In genomic region chr4:108117924-108118876, GRCm38 (mm10) we compare ENCODE assay signal across 8 mouse cellular contexts. TPM values are rescaled to one million over a fixed set of nuclear protein-coding genes. Genes with fewer than 3 reads are reported as not detected.
A peak's percentile ranks its signal among the peaks of the same experiment; 100 is the strongest.
DNase-seq lines count a peak whose midpoint lies in the region; ATAC-seq and TF ChIP-seq lines count a peak whose summit lies in the region.

No protein-coding gene starts in this region.

- H3K27ac ChIP-seq in heart, embryonic 13.5 days (replicated peaks): peak overlapping the region; percentile 57
- H3K27ac ChIP-seq in liver, embryonic 12.5 days: peak overlapping the region; percentile 66; the same call in 1 of the 2 replicates
- H3K27ac ChIP-seq in stomach, embryonic 15.5 days: peak overlapping the region; percentile 67; the same call in 1 of the 2 replicates

- peak overlapping the region; percentile 73 for H3K4me2 ChIP-seq in heart, embryonic 13.5 days
- H3K4me2 ChIP-seq in liver, embryonic 12.5 days: peak overlapping the region; percentile 81
- H3K4me2 ChIP-seq in stomach, embryonic 15.5 days: peak overlapping the region; percentile 74

- no peaks in the 10 kb centered on the region for H3K79me3 ChIP-seq in C2C12 (ENCODE audit: low read depth)

- peak overlapping the region; percentile 84 for H3K9ac ChIP-seq in heart, embryonic 13.5 days
- peak overlapping the region; percentile 71 for H3K9ac ChIP-seq in liver, embryonic 12.5 days
- H3K9ac ChIP-seq in stomach, embryonic 15.5 days: no peak overlapping the region; the same call in 1 of the 2 replicates

- TF ChIP-seq POLR2A in brain, embryonic 14.5 days (IDR thresholded peaks at IDR 0.05; ENCODE audit: borderline replicate concordance, extremely low read depth, insufficient read depth, insufficient read length, poor library complexity, severe bottlenecking): 0 out of 2 replicates have a peak, but pooled peaks have one; percentile 24

- H3K79me2 ChIP-seq in C2C12 (ENCODE audit: control insufficient read depth, insufficient read depth): no peaks in the 10 kb centered on the region

- TF ChIP-seq CTCF in C2C12 (IDR thresholded peaks at IDR 0.05; ENCODE audit: control insufficient read depth, insufficient read depth, insufficient read length): no peak
- no peak for TF ChIP-seq CTCF in brain, embryonic 14.5 days (IDR thresholded peaks at IDR 0.05; ENCODE audit: borderline replicate concordance, extremely low read depth, insufficient read depth, insufficient read length)

- no peaks in the 10 kb centered on the region for H3K9me3 ChIP-seq in erythroblast, embryonic 14.5 days (ENCODE audit: control insufficient read depth, low read length)
- H3K9me3 ChIP-seq in heart, embryonic 13.5 days: no peaks in the 10 kb centered on the region
- no peaks in the 10 kb centered on the region for H3K9me3 ChIP-seq in liver, embryonic 12.5 days (replicated peaks)
- no peaks in the 10 kb centered on the region for H3K9me3 ChIP-seq in stomach, embryonic 15.5 days

- H3ac ChIP-seq in C2C12 (ENCODE audit: control insufficient read depth, insufficient read length, low read depth): peak overlapping the region; percentile 76

- WGBS in heart, embryonic 13.5 days: 12% methylated on average over 45 of the region's 45 CpGs
- 9% methylated on average over 43 of the region's 45 CpGs for WGBS in liver, embryonic 12.5 days (ENCODE audit: insufficient replicate concordance)
- WGBS in stomach, embryonic 15.5 days: 13% methylated on average over 45 of the region's 45 CpGs

- H3K27me3 ChIP-seq in C2C12 (ENCODE audit: control insufficient read depth, insufficient read depth, insufficient read length): no peaks in the 10 kb centered on the region
- no peaks in the 10 kb centered on the region for H3K27me3 ChIP-seq in erythroblast, embryonic 14.5 days (ENCODE audit: control insufficient read depth)
- no peaks in the 10 kb centered on the region for H3K27me3 ChIP-seq in heart, embryonic 13.5 days (replicated peaks)
- no peaks in the 10 kb centered on the region for H3K27me3 ChIP-seq in liver, embryonic 12.5 days (replicated peaks)
- H3K27me3 ChIP-seq in stomach, embryonic 15.5 days (replicated peaks): no peaks in the 10 kb centered on the region

- peak; percentile 94 for DNase-seq in brain, embryonic 14.5 days (ENCODE audit: low read depth)
- peak; percentile 96 for DNase-seq in kidney, postnatal 10 days
- DNase-seq in natural killer cell, adult 2 months (ENCODE audit: low spot score in 2 of 2): peak; percentile 77 to 85

- peaks cover 14% of the 10 kb centered on the region for H3K4me1 ChIP-seq in erythroblast, embryonic 14.5 days (ENCODE audit: control insufficient read depth)
- H3K4me1 ChIP-seq in heart, embryonic 13.5 days: no peaks in the 10 kb centered on the region
- H3K4me1 ChIP-seq in liver, embryonic 12.5 days: peaks cover 7% of the 10 kb centered on the region; the same call in 1 of the 2 replicates
- no peaks in the 10 kb centered on the region for H3K4me1 ChIP-seq in stomach, embryonic 15.5 days

- ATAC-seq in heart, embryonic 13.5 days (ENCODE audit: extremely low read depth, insufficient number of reproducible peaks, low FRiP score, low TSS enrichment): peak; percentile 76
- ATAC-seq in liver, embryonic 12.5 days: peak; percentile 92
- ATAC-seq in stomach, embryonic 15.5 days (ENCODE audit: insufficient read depth, low FRiP score, low read depth): peak; percentile 91

- H3K36me3 ChIP-seq in C2C12 (ENCODE audit: control insufficient read depth, insufficient read depth): no peaks in the 10 kb centered on the region
- no peaks in the 10 kb centered on the region for H3K36me3 ChIP-seq in erythroblast, embryonic 14.5 days (ENCODE audit: control insufficient read depth)
- no peaks in the 10 kb centered on the region for H3K36me3 ChIP-seq in heart, embryonic 13.5 days
- no peaks in the 10 kb centered on the region for H3K36me3 ChIP-seq in liver, embryonic 12.5 days
- H3K36me3 ChIP-seq in stomach, embryonic 15.5 days: no peaks in the 10 kb centered on the region

- H3K4me3 ChIP-seq in C2C12 (ENCODE audit: insufficient read depth, poor library complexity, severe bottlenecking): peak overlapping the region; percentile 42
- H3K4me3 ChIP-seq in erythroblast, embryonic 14.5 days (replicated peaks): peak overlapping the region; percentile 67
- H3K4me3 ChIP-seq in heart, embryonic 13.5 days: peak overlapping the region; percentile 63
- peak overlapping the region; percentile 74 for H3K4me3 ChIP-seq in liver, embryonic 12.5 days
- peak overlapping the region; percentile 65 for H3K4me3 ChIP-seq in stomach, embryonic 15.5 days (replicated peaks)

TF ChIP-seq in C2C12, 6 proteins besides CTCF, POLR2A, EP300 and RAD21:
- TF ChIP-seq MAX (IDR thresholded peaks at IDR 0.05): no peak
- no peak for TF ChIP-seq MYOG (IDR thresholded peaks at IDR 0.05; ENCODE audit: control insufficient read depth, extremely low read depth, insufficient read length)
- TF ChIP-seq CEBPB (IDR thresholded peaks at IDR 0.05; ENCODE audit: low read depth): no peak
- no peak for TF ChIP-seq USF1 (IDR thresholded peaks at IDR 0.05; ENCODE audit: low read depth)
- TF ChIP-seq FOSL1 (IDR thresholded peaks at IDR 0.05; ENCODE audit: insufficient read depth, low read length, poor library complexity, severe bottlenecking): no peak
TF ChIP-seq in C2C12: peak in this region for 0.

RNA-seq across cellular contexts. Expression of gene Podn, which starts 22.0 kb away (rescaled TPM):
- polyA plus RNA-seq in C2C12 (2012; fragmentation: generic; extraction: Trizol): 0.02 TPM
- 2.2 and 2.8 TPM in 2 replicates for polyA plus RNA-seq in brain, embryonic 14.5 days (2012; rRNA removed)
- polyA plus RNA-seq in erythroblast, embryonic 14.5 days (2012): 0.22 and 0.23 TPM in 2 replicates
- 0.05 and 0.29 TPM in 2 replicates for polyA plus RNA-seq in heart, embryonic 13.5 days (2015; fragmentation: Nextera tagmentation; extraction: Ambion mirVana)
- polyA plus RNA-seq in liver, embryonic 12.5 days (2016; fragmentation: Nextera tagmentation; extraction: Ambion mirVana): 0.10 and 0.23 TPM in 2 replicates
- polyA plus RNA-seq in stomach, embryonic 15.5 days (2015; fragmentation: Nextera tagmentation; extraction: Ambion mirVana): 0.90 and 1.1 TPM in 2 replicates

RNA-seq across cellular contexts. Expression of gene Scp2, which starts 26.6 kb away (rescaled TPM):
- polyA plus RNA-seq in C2C12 (2012; fragmentation: generic; extraction: Trizol): 76.9 TPM
- polyA plus RNA-seq in brain, embryonic 14.5 days (2012; rRNA removed): 115 and 124 TPM in 2 replicates
- 3.0 and 3.9 TPM in 2 replicates for polyA plus RNA-seq in erythroblast, embryonic 14.5 days (2012)
- polyA plus RNA-seq in heart, embryonic 13.5 days (2015; fragmentation: Nextera tagmentation; extraction: Ambion mirVana): 169 and 185 TPM in 2 replicates
- 196 and 198 TPM in 2 replicates for polyA plus RNA-seq in liver, embryonic 12.5 days (2016; fragmentation: Nextera tagmentation; extraction: Ambion mirVana)
- polyA plus RNA-seq in stomach, embryonic 15.5 days (2015; fragmentation: Nextera tagmentation; extraction: Ambion mirVana): 232 and 240 TPM in 2 replicates

RNA-seq across cellular contexts. Expression of gene Echdc2, which starts 47.0 kb away (rescaled TPM):
- 14.1 TPM for polyA plus RNA-seq in C2C12 (2012; fragmentation: generic; extraction: Trizol)
- polyA plus RNA-seq in brain, embryonic 14.5 days (2012; rRNA removed): 15.1 and 33.0 TPM in 2 replicates
- 0.08 and 0.18 TPM in 2 replicates for polyA plus RNA-seq in erythroblast, embryonic 14.5 days (2012)
- polyA plus RNA-seq in heart, embryonic 13.5 days (2015; fragmentation: Nextera tagmentation; extraction: Ambion mirVana): 18.5 and 21.1 TPM in 2 replicates
- 8.9 and 10.2 TPM in 2 replicates for polyA plus RNA-seq in liver, embryonic 12.5 days (2016; fragmentation: Nextera tagmentation; extraction: Ambion mirVana)
- polyA plus RNA-seq in stomach, embryonic 15.5 days (2015; fragmentation: Nextera tagmentation; extraction: Ambion mirVana): 36.2 and 41.2 TPM in 2 replicates

Comparison
In these comparisons a context has a peak if more than half of its experiments do, and no peak if none do; other contexts are left out.
1. Peak in every context shown above with its lines: DNase-seq, ATAC-seq, H3K4me3 ChIP-seq and H3K27ac ChIP-seq.
2. RNA of gene Scp2, which starts 26.6 kb away (polyA plus RNA-seq): 232 to 240 TPM in stomach, embryonic 15.5 days, 196 to 198 TPM in liver, embryonic 12.5 days, 169 to 185 TPM in heart, embryonic 13.5 days, 115 to 124 TPM in brain, embryonic 14.5 days and 76.9 TPM in C2C12 (single experiment); 3.0 to 3.9 TPM in erythroblast, embryonic 14.5 days; every median in the first group is over 10 times any median in the second.